Comparison of ENCODE assay signal across 11 mouse cellular contexts in genomic region chr9:104355521-104356270, GRCm38 (mm10). TPM values are rescaled to one million over a fixed set of nuclear protein-coding genes. Genes with fewer than 3 reads are reported as not detected.
A peak's percentile ranks its signal among the peaks of the same experiment; 100 is the strongest.
DNase-seq lines count a peak whose midpoint lies in the region; ATAC-seq and TF ChIP-seq lines count a peak whose summit lies in the region.
"Had no signal": no experiment of that assay in that cellular context is flagged by ENCODE, and none has a peak within 500 bp of the region (broad histone marks: within the 10 kb centered on the region; RNA-seq: fewer than 3 reads in every experiment).

No protein-coding gene starts in this region.

- H3K4me2 ChIP-seq in kidney, embryonic 14.5 days (replicated peaks; ENCODE audit: low read depth, low read length), result no peak overlapping the region
- peak overlapping the region; percentile 36 for H3K4me2 ChIP-seq in liver, embryonic 16.5 days (ENCODE audit: low read depth, low read length)
- H3K4me2 ChIP-seq in midbrain, embryonic 14.5 days (ENCODE audit: low read length), result no peak overlapping the region
- H3K4me2 ChIP-seq: heart, embryonic 11.5 days; limb, embryonic 12.5 days had no signal

- DNase-seq in thymus, postnatal 4 days, result peak; percentile 30
- no peak for DNase-seq in thymus, adult 2 months
- no peak for DNase-seq in spleen, adult 18-20 months
- DNase-seq in midbrain, embryonic 14.5 days, result no peak
- no peak for DNase-seq in Muller cell, postnatal 12 days (ENCODE audit: inconsistent ontology term)
- DNase-seq: adrenal gland, postnatal 14 days; layer of hippocampus, adult 9-11 months had no signal

- TF ChIP-seq POLR2A in thymus, adult 2 months (IDR thresholded peaks at IDR 0.05; ENCODE audit: control insufficient read depth, extremely low read depth, insufficient read depth, low read length, poor library complexity), result no peak

- H3K4me3 ChIP-seq in thymus, adult 2 months (ENCODE audit: control insufficient read depth, insufficient read depth, low read length), result no peak overlapping the region
- H3K4me3 ChIP-seq in kidney, embryonic 14.5 days (ENCODE audit: low read length), result no peak overlapping the region
- H3K4me3 ChIP-seq in liver, embryonic 16.5 days (ENCODE audit: low read depth, low read length), result no peak overlapping the region
- H3K4me3 ChIP-seq in midbrain, embryonic 14.5 days (replicated peaks; ENCODE audit: low read depth, low read length), result no peak overlapping the region
- H3K4me3 ChIP-seq: limb, embryonic 12.5 days had no signal

- no peaks in the 10 kb centered on the region for H3K36me3 ChIP-seq in thymus, adult 2 months (ENCODE audit: control insufficient read depth, insufficient read depth, low read length)
- no peaks in the 10 kb centered on the region for H3K36me3 ChIP-seq in kidney, embryonic 14.5 days (ENCODE audit: control insufficient read depth, insufficient read depth, low read length)
- H3K36me3 ChIP-seq in liver, embryonic 16.5 days (ENCODE audit: control insufficient read depth, insufficient read depth), result no peaks in the 10 kb centered on the region
- no peaks in the 10 kb centered on the region for H3K36me3 ChIP-seq in midbrain, embryonic 14.5 days (ENCODE audit: control insufficient read depth, insufficient read depth, low read length)
- H3K36me3 ChIP-seq: limb, embryonic 12.5 days had no signal

- no peaks in the 10 kb centered on the region for H3K4me1 ChIP-seq in thymus, adult 2 months (replicated peaks; ENCODE audit: control insufficient read depth, insufficient read depth, low read length)
- H3K4me1 ChIP-seq in kidney, embryonic 14.5 days (ENCODE audit: control insufficient read depth, insufficient read depth, low read length), result no peaks in the 10 kb centered on the region
- H3K4me1 ChIP-seq in liver, embryonic 16.5 days (ENCODE audit: control insufficient read depth, low read depth, low read length), result peaks cover 3% of the 10 kb centered on the region; the same call in 1 of the 2 replicates
- H3K4me1 ChIP-seq in midbrain, embryonic 14.5 days (ENCODE audit: control insufficient read depth, insufficient read depth, low read length), result no peaks in the 10 kb centered on the region
- H3K4me1 ChIP-seq: limb, embryonic 12.5 days had no signal

- H3K27me3 ChIP-seq in thymus, adult 2 months (ENCODE audit: control insufficient read depth, insufficient read depth, low read length), result no peaks in the 10 kb centered on the region
- H3K27me3 ChIP-seq in kidney, embryonic 14.5 days (ENCODE audit: control insufficient read depth, insufficient read depth, low read length), result no peaks in the 10 kb centered on the region
- H3K27me3 ChIP-seq in liver, embryonic 16.5 days (ENCODE audit: control insufficient read depth, insufficient read depth, low read depth, low read length), result no peaks in the 10 kb centered on the region
- H3K27me3 ChIP-seq in midbrain, embryonic 14.5 days (ENCODE audit: control insufficient read depth, insufficient read depth, low read length), result no peaks in the 10 kb centered on the region
- H3K27me3 ChIP-seq: limb, embryonic 12.5 days had no signal

- H3K9me3 ChIP-seq in kidney, embryonic 14.5 days (ENCODE audit: control insufficient read depth, low read length), result no peaks in the 10 kb centered on the region
- no peaks in the 10 kb centered on the region for H3K9me3 ChIP-seq in liver, embryonic 16.5 days (replicated peaks; ENCODE audit: control insufficient read depth, low read length)
- no peaks in the 10 kb centered on the region for H3K9me3 ChIP-seq in midbrain, embryonic 14.5 days (ENCODE audit: control insufficient read depth, low read length)
- H3K9me3 ChIP-seq: limb, embryonic 12.5 days had no signal

- peak; percentile 60; the same call in 1 of the 2 replicates for ATAC-seq in kidney, embryonic 14.5 days (ENCODE audit: low FRiP score, low TSS enrichment)
- peak; percentile 72 for ATAC-seq in liver, embryonic 16.5 days (ENCODE audit: low read depth)
- ATAC-seq in midbrain, embryonic 14.5 days (ENCODE audit: low FRiP score, low TSS enrichment), result no peak

- TF ChIP-seq CTCF in thymus, adult 2 months (IDR thresholded peaks at IDR 0.05; ENCODE audit: borderline replicate concordance, control insufficient read depth, extremely low read depth, insufficient read depth, low read length, poor library complexity), result no peak

- H3K9ac ChIP-seq in kidney, embryonic 14.5 days (ENCODE audit: low read depth, low read length), result no peak overlapping the region
- no peak overlapping the region for H3K9ac ChIP-seq in liver, embryonic 16.5 days (ENCODE audit: low read depth, low read length)
- H3K9ac ChIP-seq in midbrain, embryonic 14.5 days (replicated peaks; ENCODE audit: low read length), result no peak overlapping the region
- H3K9ac ChIP-seq: limb, embryonic 12.5 days had no signal

- WGBS in thymus, adult 2 months, result 88% methylated on average over 8 of the region's 8 CpGs
- WGBS in kidney, embryonic 14.5 days, result 66% methylated on average over 8 of the region's 8 CpGs
- 63% methylated on average over 8 of the region's 8 CpGs for WGBS in liver, embryonic 16.5 days (ENCODE audit: insufficient replicate concordance)
- 88% methylated on average over 8 of the region's 8 CpGs for WGBS in midbrain, embryonic 14.5 days

- no peak overlapping the region for H3K27ac ChIP-seq in thymus, adult 2 months (ENCODE audit: control insufficient read depth, insufficient read depth, low read length)
- peak overlapping the region; percentile 70; the same call in 1 of the 2 replicates for H3K27ac ChIP-seq in kidney, embryonic 14.5 days (ENCODE audit: low read depth, low read length)
- H3K27ac ChIP-seq in liver, embryonic 16.5 days (ENCODE audit: low read length), result peak overlapping the region; percentile 67
- H3K27ac ChIP-seq in midbrain, embryonic 14.5 days (replicated peaks; ENCODE audit: low read depth, low read length), result no peak overlapping the region
- H3K27ac ChIP-seq: limb, embryonic 12.5 days had no signal

RNA-seq across cellular contexts. Expression of gene Acpp, which starts 18.1 kb away (rescaled TPM):
- 9.9 and 11.2 TPM in 2 replicates for polyA plus RNA-seq in thymus, adult 2 months (2012; rRNA removed)
- 1.1 and 2.0 TPM in 2 replicates for polyA plus RNA-seq in kidney, embryonic 14.5 days (2014; fragmentation: Nextera tagmentation; extraction: Ambion mirVana)
- polyA plus RNA-seq in liver, embryonic 16.5 days (2015; fragmentation: Nextera tagmentation; extraction: Ambion mirVana), result 0.47 and 0.79 TPM in 2 replicates
- 0.24 and 0.41 TPM in 2 replicates for polyA plus RNA-seq in midbrain, embryonic 14.5 days (2014; fragmentation: Nextera tagmentation; extraction: Ambion mirVana)

Comparison
In these comparisons a context has a peak if more than half of its experiments do, and no peak if none do; other contexts are left out.
1. H3K27ac ChIP-seq: peak in kidney, embryonic 14.5 days (single experiment) and liver, embryonic 16.5 days (single experiment); none in thymus, adult 2 months (single experiment) and midbrain, embryonic 14.5 days (single experiment).